Mouse (Mus musculus) cerebellum, adult 11-12 months (tissue): ENCODE results near the gene Egfl8.

Experiments
- DNase-seq: peaks from one replicate; pipeline ENCODE4 v3.0.0; 2022

Gene Egfl8

DNA sequence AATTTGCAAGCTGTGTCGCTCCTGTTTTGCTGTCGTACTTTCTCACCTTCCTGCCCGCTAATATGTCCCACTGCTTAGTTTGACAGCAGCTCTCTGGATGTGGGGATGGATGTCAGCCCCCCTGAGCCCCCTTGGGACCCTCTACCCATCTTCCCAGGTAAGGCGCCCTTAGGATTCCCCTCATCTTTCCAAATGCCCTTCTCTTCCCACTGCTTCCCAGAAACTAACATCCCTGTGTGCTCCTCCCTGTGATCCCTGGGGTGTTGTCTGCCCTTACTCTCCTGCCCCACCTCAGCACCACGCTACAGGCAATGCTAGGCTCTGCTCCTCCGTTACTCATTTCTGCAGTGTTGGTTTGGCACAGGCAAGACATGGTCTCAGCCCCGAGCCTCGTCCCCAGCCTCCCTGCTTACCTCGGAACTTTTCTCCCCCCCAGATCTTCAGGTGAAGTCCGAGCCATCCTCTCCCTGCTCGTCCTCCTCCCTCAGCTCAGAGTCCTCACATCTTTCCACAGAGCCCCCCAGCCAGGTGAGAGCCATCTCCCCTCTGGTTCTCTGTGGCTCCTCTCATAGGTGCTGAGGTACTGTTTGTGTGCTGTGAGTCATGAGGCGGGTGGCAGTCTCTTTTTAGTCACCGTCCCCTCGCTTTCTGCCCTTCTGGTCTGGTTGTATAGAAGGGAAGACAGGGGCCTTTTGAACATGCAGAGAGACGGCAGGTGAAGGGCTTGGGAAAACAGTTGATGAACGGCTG, 32.5 kb upstream of the Egfl8 start:
- peak; percentile 54 for DNase-seq

DNA sequence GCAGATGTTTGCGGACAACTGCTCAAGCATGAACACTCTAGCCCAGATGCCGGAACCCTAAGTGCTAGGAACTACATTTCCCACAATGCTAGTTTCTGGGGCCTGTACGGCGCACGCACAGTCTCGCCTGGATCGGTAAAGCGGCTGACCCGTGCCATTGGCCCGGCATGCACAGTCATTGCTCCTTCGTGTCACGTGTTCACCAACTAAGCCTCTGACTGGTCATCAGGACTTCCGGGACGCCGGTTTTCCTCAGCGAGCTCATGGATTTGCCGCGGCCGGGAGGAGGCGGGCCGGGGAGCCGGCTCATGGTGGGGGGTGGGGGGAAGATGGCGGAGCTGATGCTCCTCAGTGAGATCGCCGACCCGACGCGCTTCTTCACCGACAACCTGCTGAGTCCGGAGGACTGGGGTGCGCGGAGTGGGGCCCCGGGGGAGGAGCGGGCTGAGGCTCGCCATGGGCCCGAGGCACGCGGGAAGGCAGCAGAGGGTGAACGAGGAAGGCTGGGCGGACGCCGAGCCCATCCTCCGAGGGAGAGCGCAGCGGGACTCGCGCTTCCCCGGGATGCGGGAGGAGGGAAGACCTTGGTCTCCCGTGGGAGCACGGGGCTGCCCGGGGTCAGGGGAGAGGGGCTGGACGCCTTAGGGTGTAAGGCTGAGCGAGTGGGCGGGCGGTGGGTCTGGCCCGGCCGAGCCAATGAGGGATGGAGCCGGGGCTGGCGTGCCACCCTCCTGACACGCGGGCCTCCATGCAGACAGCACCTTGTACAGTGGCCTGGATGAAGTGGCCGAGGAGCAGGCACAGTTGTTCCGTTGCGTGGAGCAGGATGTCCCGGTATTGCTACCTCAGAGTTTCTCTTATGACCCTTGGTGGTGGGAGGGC, 31.4 kb upstream of the Egfl8 start, which contains the start of gene Atf6b:
Gene Atf6b (plus strand): TSS at position 241 of the 882 bp plus-strand sequence.
- peak; percentile 97 for DNase-seq

DNA sequence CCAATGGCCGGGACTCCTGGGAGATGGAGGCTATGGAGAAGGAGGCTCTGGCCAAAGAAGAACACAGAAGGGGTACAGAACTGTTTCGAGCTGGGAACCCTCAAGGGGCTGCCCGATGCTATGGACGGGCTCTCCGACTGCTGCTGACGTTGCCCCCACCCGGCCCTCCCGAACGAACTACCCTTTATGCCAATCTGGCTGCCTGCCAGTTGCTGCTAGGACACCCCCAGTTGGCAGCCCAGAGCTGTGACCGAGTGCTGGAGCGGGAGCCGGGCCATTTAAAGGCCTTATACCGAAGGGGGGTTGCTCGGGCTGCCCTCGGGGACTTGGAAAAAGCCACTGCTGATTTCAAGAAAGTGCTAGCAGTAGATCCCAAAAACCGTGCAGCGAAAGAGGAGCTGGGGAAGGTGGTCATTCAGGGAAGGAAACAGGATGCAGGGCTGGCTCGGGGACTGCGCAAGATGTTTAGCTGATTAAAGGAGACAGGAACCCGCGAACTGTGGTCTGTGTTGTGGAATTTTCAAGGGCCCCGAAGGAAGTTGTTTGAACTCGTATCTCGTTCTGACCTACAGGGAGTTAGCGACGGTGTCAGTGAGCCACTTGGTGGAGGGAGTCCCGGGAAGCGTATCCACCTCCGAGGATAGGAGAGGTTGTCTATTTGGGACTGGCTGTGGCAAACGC, 30.2 kb upstream of the Egfl8 start:
- peak; percentile 75 for DNase-seq

DNA sequence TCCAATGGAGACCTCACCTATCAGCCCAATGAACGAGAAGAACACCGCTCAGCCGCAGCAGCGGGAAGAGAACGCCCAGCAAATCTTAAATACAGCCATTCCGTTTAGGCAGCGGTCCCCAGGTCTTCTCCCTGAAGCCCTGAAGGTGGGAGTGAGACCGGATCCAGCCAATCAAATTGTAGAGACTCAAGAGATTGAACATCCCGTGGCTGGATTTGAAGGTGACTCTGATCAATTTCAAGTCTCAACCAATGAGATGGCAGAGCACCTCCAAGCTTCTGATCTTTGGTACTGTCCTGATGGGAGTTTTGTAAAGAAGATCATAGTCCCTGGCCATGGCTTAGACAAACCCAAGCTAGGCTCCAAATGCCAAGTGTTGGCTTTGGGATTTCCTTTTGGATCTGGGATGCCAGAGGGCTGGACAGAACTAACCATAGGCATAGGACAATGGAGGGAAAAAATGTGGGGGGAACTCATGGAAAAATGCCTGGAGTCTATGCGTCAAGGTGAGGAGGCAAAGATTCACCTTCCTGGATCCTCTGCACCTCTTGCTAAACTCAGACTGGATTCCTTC, 29.6 kb upstream of the Egfl8 start:
- DNase-seq = peak; percentile 48

DNA sequence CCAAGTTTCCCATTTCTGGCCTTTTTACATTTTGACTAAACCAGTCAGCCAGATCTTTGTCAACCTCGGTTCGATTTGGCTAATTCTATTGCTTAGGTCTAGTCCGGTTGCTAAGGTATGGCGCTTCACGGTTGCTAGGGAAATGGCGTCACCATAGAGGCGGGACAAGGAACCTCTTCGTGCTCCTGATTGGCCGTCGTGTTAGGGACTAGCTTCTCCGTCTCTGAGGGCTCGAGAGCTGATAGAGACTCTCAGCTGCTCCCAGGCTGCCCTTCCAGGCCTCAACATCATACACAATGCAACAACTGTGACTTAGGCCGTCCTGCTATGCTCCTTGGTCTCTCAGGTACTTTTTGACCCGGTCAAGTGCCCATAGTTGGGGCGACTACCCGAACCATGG, 28.8 kb upstream of the Egfl8 start, which contains the start of gene Fkbpl:
Gene Fkbpl (plus strand): TSS at position 157 of the 400 bp plus-strand sequence.
- peak; percentile 96 for DNase-seq

DNA sequence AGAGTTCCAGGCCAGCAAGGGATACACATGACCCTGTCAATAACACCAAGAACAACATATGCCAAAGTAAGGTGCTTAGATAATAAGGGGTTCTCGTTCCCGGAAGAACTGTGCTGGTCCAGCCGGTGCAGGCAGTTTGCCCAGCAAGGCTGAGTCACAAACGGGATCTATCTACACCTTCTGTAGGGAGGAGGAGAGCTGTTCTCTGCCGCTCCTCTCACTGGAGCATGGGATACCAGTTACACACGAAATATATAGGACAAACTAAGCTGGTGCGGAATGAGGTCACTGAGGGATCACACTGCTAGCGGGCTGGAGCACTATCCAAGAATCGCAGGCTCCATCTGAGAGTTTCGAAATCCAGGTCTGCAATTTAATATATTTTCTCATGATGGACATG, 28.2 kb upstream of the Egfl8 start:
- peak; percentile 83 for DNase-seq

DNA sequence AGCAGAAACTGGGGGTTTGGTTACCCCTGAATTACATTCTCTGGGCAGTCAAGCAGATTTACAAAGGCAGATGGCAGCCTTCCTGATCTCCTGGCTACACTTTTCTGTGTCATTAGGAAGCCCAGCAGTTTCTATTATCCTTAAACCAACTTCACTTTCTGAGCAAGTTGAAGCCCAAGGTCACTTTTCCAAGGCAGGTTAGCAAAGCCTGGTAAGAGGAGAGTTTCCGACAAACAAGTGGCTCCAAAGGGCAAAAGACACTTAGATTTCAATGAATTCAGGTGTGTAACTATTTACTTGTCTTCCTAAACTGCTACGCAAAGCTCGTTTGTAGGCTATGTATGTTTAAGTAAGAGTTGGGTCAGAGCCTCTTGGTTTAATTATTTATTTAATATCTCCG, 27.6 kb upstream of the Egfl8 start:
- DNase-seq = peak; percentile 38

DNA sequence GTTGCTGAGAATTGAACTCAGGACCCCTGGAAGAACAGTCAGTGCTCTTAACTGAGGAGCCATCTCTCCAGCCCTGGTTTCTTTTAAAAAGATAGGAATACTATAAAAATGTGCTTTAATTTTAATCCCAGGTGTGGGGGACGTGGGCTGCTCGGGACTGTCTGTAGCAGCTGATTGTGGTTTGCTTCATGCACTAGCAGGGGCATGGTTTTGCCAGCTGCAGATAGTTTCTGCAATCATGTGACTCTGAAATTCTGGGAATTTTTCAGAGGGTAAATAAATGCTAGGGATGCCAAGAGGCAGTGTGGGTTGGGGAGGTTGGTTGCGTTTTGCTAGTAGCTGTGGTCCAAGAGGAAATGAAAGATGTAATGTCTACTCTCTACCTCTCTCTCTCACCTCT, 26.2 kb upstream of the Egfl8 start:
- DNase-seq = peak; percentile 31

DNA sequence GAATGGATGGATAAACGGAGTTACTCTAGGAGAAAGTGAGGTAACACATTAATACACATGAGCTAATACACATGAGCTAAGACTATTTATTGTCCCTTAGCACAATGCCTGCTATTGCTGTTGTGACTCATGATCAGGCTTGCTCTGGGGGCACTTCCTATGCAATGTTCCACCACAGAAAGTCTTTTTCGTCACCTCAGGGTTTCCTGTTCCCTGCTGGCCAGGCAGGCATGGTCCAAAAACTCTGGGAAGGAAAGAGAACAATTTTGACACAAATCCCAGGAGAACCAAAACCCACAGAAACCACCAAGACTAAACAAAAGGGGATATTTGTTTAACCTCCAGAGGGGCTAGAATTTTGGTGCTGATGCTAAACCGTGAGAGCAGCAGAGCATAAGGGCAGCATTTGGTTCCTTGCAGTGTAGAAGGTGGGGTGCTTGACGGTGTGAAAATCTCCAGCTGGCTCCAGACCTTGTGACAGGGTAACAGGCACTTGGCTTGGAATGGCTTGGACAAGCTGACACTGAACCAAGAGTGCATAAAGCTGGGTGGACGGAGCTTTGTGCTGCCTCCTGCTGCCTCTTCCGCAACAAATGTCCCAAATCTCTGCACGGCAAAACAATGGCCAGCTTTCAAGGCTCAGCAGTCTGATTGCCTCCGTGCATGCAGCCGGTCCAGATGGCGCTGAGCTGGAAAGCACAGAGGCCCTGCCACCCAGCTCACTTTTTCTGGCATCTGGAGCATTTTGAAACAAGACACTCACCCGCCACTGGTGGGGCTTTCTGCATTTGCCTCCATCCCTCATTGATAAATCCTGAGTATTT, 25.2 kb upstream of the Egfl8 start:
- DNase-seq = peak; percentile 94

DNA sequence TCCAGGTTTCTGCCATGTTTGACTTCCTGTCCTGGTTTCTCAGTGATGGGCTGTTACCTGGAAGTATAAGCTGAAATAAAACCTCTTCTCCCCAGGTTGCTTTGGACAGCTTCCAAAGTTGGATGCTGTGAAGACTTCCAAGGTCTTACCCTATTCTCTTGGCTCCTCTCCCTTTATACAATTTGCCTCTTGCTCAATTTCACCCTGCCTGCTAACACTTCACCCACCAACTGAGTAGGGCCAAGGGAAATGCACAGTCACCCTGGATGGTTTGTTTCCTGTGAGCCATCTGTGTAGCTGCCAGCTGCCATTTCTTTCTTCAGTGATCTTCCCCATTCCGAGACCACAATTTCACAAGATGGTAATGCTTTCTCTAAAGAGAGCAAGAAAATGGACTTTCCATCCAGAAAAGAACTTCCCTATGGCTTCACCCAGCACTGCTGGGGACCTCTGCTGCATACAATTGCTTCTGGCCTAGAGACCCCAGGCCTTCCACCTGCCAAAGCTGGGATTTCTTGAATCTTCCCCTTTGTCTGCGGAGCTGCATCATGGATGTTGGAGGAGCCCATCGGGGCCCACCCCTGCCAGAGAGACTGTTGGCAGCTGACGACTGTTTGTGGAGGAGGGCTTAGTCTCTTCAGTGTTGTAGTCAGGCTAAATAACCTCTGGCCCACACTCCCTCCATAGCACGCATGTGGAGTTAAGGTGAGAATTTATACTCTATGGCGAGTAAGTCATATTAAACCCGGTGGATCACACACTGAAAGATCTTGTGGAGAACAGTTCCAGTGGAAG, 23.9 kb upstream of the Egfl8 start:
- peak; percentile 60 for DNase-seq

DNA sequence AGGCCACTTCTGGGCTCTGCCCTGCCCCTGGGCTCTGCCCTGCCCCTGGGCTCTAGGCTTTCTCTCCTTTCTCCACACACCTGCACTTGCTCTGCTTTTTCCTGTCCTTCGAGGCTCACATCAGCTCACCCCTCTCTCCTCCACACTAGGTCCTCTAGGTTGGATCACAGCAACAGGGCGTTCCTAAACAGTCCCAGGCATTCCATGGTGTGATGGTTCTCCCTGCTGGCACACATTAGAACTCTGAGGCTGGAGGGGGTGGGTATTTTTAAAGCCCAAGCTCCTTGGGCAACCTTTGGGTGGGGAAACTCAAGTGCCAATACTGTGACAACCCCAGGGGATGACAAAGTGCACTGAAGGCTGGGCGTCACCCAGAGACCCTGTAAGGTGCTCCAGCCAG, 21.7 kb upstream of the Egfl8 start:
- DNase-seq = peak; percentile 43

DNA sequence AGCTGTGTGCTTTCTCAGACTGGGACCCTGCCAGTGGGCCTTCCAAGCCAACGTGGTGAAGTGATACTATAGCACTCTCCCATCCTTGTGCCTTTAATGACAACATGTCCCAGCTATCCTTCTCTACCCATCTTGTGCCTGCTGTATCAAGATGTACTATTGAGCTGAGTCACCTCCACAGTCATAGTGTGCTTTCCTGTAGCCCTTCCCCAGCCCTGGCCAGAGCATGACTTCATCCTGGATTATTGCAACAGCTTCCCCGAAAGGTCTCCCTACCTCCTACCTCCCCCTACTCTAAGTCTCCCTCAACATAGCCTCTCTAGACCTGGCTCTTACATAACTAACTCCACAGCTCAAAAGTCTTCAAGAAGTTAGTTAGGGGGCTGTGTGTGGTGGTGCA, 19.9 kb upstream of the Egfl8 start:
- DNase-seq = peak; percentile 27

DNA sequence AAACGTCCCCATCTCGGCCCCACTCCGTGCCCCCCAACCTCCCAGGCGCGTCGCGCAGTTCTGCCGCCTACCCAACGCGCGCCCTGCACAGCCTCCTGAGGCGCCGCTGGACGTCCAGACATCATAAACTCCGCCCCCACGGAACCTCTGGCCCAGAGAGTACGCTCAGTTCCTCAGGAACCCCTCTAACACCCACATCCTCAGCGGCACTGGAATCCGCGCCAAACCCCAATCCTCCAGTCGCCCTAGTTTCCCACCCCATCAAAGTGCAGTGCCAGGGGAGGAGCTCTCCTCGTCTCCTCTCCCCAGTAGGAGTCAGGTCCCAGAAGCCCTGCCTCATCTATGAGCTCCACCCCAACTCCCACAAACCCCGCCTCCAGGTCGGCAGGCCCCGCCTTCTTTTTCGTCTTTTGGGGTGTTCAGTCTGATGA, 16.5 kb upstream of the Egfl8 start:
- DNase-seq = peak; percentile 92

DNA sequence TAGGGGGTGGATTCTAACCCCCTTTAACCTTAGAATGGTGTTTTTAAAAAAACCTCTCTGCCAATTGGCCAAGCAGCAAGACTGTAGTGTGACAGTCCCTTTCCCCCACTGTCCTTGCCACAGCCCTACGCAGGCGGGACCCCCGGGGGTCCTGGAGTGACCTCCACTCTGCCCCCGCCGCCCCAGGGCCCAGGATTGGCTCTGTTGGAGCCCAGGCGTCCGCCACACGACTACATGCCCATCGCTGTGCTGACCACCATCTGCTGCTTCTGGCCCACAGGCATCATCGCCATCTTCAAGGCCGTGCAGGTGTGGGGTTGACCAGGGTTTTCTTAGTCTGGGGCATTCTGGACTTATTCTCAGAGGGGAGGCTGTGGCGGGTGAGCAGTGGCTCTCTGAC, 15.9 kb upstream of the Egfl8 start:
- peak; percentile 80 for DNase-seq

DNA sequence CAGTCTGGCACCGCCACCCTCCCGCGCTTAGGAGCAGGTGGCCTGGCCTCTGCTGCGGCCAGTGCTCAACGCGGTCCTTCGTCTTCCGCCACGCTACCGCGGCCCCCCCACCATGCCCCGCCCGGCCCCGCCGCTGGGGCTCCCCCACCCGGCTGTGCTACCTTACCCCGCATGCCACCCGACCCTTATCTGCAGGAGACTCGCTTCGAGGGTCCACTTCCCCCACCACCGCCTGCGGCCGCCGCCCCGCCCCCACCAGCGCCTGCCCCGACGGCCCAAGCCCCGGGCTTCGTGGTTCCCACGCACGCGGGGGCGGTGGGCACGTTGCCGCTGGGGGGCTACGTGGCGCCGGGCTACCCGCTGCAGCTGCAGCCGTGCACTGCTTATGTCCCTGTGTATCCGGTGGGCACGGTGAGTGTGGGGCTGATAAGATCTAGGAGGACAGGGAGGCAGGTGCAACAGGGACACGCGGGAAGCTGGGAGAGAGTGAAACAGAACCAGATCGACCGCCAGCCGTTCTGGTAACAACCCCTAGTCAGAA, 15.1 kb upstream of the Egfl8 start:
- peak; percentile 74 for DNase-seq

DNA sequence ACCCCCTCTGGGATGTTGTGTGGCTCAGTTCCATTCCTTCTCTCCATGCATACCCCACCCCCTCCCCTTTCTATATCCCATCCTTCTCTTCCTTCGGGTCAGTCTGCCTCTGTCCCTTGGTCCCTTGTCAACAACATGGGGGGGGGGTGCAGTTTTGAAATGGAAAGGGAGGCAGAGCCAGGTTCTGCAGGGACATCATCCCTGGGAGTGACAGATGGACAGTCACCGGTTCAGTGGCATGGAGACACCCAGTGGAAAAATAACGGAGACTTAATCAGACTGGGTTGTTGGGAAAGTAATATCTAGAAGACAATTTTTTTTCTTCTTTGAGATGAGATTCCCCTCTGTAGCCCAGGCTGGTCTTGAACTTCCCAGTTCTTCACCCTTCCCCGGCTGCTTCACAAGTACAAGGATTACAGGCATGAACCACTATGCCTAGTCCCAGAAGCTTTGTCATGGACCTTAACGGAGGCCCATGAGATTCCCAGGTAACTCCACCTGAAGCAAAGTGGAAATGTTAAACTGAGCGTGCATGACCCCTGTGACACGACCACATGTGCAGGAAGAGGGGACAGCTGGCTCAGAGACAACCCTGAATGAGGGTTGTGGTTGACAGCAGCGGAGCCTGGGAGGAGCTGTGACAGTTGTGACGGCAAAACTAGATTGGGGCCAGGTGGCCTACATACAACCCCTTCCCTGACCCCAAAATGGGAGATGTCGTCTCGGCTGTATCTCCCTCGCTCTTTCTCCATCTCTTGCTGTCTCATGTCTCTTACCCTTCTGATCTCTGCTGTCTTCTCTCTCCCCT, 14.2 kb upstream of the Egfl8 start:
- peak; percentile 72 for DNase-seq

DNA sequence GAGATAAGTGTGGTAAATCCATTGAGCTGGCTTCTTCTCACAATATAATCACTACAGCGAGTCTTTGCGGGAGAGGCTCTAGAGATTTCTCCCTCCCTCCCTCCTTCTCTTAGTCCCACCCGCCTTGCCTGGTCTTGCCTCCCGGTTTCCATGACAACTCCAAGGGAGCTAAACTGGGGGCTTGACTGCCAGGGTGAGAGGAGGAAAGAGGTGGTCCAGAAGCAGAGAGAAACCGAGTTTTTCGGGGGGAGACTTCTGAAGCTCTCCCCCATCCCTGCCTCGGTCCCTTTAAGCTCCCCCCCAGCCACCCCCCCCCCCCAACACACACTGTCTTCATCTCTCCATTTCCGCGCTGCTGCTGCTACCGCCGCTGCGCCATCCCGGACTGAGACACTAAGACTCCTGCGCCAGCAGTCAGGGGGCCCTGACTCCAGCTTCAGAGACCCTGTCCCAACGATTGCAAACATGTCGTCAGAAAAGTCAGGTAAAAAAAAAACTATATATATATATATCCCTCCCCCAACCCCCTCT, 13.5 kb upstream of the Egfl8 start, which contains the start of gene Prrt1:
Gene Prrt1 (plus strand): TSS at position 313 of the 531 bp plus-strand sequence.
- peak; percentile 77 for DNase-seq

DNA sequence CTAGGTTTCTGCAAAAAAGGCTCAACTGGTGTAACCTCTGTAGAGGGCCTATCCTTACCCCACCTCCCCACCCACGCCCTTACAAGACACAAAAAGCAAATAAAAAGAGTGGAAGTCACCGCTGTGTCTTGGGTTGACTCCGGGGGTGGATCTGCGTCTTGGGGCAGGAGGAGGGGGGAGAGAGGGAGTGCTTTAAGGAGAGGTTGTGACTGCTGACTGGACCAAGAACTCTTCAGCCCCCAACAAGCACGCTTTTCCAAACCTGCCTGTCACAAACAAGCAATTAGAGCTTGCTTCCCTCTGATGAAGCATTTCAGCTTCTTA, 12.8 kb upstream of the Egfl8 start:
- DNase-seq = peak; percentile 63

DNA sequence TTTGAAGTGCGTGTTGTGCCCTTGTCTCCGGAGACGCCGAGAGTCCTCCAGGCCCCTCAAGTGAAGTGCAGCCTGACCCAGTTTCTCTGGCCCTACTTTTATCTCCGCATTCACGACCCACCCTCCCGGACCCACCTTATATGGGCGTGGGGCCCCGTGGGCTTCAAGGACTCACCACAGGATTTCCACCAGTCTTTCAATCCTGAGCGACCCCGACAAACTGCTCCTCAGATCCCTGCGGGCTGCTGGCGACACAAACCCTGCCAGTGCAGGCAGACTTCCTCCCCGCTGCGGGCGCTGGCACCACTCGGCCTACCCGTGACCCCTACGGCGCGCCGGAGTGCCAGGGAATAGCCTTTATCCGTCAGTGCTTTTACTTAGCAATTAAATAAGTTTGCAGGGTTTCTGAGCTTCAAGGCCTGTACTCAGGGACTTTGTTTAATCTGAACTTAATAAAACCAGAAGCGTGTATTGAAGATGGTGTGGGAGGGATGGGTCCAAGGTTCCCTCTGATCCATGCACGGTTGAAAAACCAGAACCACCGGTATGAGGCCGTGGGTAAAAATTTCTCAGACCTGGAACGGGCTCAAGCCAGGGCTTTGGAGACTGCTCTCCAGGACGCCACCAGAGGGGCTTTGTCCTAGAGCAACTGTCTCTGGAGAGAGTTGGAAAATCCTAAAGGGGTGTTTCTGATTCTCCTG, 12.3 kb upstream of the Egfl8 start, which contains the start of gene Ppt2:
Gene Ppt2 (minus strand): TSS at position 568 of the 701 bp plus-strand sequence.
- DNase-seq = peak; percentile 86
